Mouse (Mus musculus): ENCODE results near the gene Ptprj.

GRCm38 (mm10) chr2:90601056-90601455, 20.6 kb upstream of the Ptprj start:
- TF ChIP-seq CTCF (conservative IDR thresholded peaks at IDR 0.05; ENCODE audit: low read length) (no peak), POU5F1 (IDR thresholded peaks at IDR 0.05; ENCODE audit: borderline replicate concordance, low read length) (no peak)
